8 mouse cellular contexts compared by ENCODE assay signal in the genomic region with DNA sequence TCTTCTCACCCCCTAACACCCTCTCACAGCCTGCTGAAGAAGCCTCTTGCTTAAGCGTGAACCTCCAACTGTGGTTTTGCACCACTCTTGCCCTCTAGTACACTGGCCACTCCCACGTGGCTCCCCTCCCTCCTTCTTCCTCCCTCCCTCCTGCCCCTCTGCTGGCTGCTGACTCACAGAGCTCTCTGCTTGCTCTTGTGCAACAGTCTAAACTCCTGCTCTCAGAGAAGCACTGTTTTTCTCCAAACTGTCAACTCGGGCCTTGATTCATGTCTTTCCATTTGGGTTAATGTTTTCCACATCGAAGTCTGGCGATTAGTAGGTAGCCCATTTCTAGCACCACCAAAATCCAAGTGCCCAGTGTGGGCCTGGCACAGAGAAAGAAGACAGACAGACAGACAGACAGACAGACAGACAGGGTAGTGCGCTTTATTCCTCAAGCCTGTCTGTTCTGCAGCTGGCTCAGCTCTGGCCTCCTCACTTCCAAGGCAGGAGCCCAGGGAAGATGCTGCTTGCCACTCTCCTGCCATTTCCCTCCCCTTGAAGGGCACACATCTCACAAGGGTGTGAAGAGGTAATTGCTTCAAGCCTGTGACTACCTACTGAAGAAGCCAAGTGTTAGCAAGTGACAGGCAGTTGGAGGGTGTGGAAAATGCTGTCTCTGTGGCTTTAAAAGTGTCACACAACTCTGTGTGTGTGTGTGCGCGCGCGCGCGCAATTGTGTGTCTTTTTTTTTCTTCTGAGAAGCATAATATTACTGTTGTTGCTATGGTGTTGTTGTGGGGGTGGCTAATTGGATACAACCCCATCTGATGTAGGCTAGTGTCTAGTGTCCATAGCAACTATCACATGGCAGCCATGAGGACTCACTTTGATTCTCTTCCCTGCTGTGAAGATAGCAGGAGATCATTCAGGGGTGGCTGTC.
DNase-seq lines count a peak whose midpoint lies in the region; ATAC-seq and TF ChIP-seq lines count a peak whose summit lies in the region.

No protein-coding gene starts in this region.

- ATAC-seq in intestine, embryonic 16.5 days = peak; percentile 90
- ATAC-seq in liver, embryonic 14.5 days (ENCODE audit: insufficient read depth) = peak; percentile 66; the same call in 1 of the 2 replicates

- no peaks in the 10 kb centered on the region for H3K36me3 ChIP-seq in intestine, embryonic 16.5 days (ENCODE audit: control insufficient read depth, insufficient read depth, low read length)
- H3K36me3 ChIP-seq in liver, embryonic 14.5 days (replicated peaks; ENCODE audit: control insufficient read depth, insufficient read depth, low read depth) = no peaks in the 10 kb centered on the region

- WGBS in intestine, embryonic 16.5 days = 63% methylated on average over 12 of the region's 12 CpGs
- 44% methylated on average over 12 of the region's 12 CpGs for WGBS in liver, embryonic 14.5 days (ENCODE audit: insufficient replicate concordance)

- no peak overlapping the region for H3K4me3 ChIP-seq in gastrocnemius, adult 2 months
- no peak overlapping the region for H3K4me3 ChIP-seq in intestine, embryonic 16.5 days (ENCODE audit: low read length)
- H3K4me3 ChIP-seq in liver, embryonic 14.5 days (ENCODE audit: insufficient read depth in 1 of 2, low read depth in 2 of 2, low read length in 2 of 2) = no peak overlapping the region

- intact Hi-C loops in gastrocnemius, adult 2 months (cut with DNase I) = no loop called here

- H3K27ac ChIP-seq in gastrocnemius, adult 2 months = peak overlapping the region; percentile 72
- peak overlapping the region; percentile 72 for H3K27ac ChIP-seq in intestine, embryonic 16.5 days (ENCODE audit: low read length)
- H3K27ac ChIP-seq in liver, embryonic 14.5 days = peak overlapping the region; percentile 41; the same call in 1 of the 2 replicates

- H3K27me3 ChIP-seq in intestine, embryonic 16.5 days (replicated peaks; ENCODE audit: control insufficient read depth, insufficient read depth, low read length) = no peaks in the 10 kb centered on the region
- H3K27me3 ChIP-seq in liver, embryonic 14.5 days (ENCODE audit: control insufficient read depth, insufficient read depth, low read length) = no peaks in the 10 kb centered on the region

- no peak for TF ChIP-seq EP300 in liver, embryonic 14.5 days (IDR thresholded peaks at IDR 0.05; ENCODE audit: low read depth)

- TF ChIP-seq CTCF in gastrocnemius, adult 2 months (IDR thresholded peaks at IDR 0.05) = no peak
- no peak for TF ChIP-seq CTCF in liver, embryonic 14.5 days (IDR thresholded peaks at IDR 0.05; ENCODE audit: low read depth)

- no peaks in the 10 kb centered on the region for H3K9me3 ChIP-seq in intestine, embryonic 16.5 days (ENCODE audit: control insufficient read depth, low read length)
- H3K9me3 ChIP-seq in liver, embryonic 14.5 days (ENCODE audit: control insufficient read depth, low read length) = no peaks in the 10 kb centered on the region

- DNase-seq in embryo, embryonic 10 days (ENCODE audit: low spot score) = peak; percentile 47
- DNase-seq in embryo, embryonic 9.5 days (ENCODE audit: extremely low spot score) = no peak
- peak; percentile 93 for DNase-seq in NIH3T3 (ENCODE audit: low read depth)
- peak; percentile 80 for DNase-seq in gastrocnemius, adult 2 months
- DNase-seq in liver, embryonic 14.5 days (ENCODE audit: low read depth in 3 of 3, low spot score in 3 of 3) = peak; percentile 30 to 41 (median 33)
- DNase-seq in retina, embryonic 14.5 days (ENCODE audit: low spot score) = peak; percentile 23
- DNase-seq in cerebellum, adult 8-10 months = no peak

- H3K4me2 ChIP-seq in intestine, embryonic 16.5 days (ENCODE audit: low read depth, low read length) = peak overlapping the region; percentile 20; the same call in 1 of the 2 replicates
- no peak overlapping the region for H3K4me2 ChIP-seq in liver, embryonic 14.5 days (ENCODE audit: low read depth)

- peaks cover 38% of the 10 kb centered on the region for H3K4me1 ChIP-seq in intestine, embryonic 16.5 days (ENCODE audit: control insufficient read depth, insufficient read depth, low read length)
- peaks cover 0 to 31% of the 10 kb centered on the region in 2 experiments; a peak in 2 of 4 replicates for H3K4me1 ChIP-seq in liver, embryonic 14.5 days (replicated peaks; ENCODE audit: control insufficient read depth in 2 of 2, insufficient read depth in 2 of 2, low read length in 1 of 2)

- peak overlapping the region; percentile 11; the same call in 1 of the 2 replicates for H3K9ac ChIP-seq in intestine, embryonic 16.5 days (ENCODE audit: low read depth, low read length)
- H3K9ac ChIP-seq in liver, embryonic 14.5 days (replicated peaks) = no peak overlapping the region

Comparison
In these comparisons a context has a peak if more than half of its experiments do, and no peak if none do; other contexts are left out.
1. DNase-seq: peak in embryo, embryonic 10 days (single experiment), NIH3T3 (single experiment), gastrocnemius, adult 2 months (single experiment), liver, embryonic 14.5 days (3 of 3) and retina, embryonic 14.5 days (single experiment); none in embryo, embryonic 9.5 days (single experiment) and cerebellum, adult 8-10 months (single experiment).
2. Peak in every context shown above with its lines, with median percentiles within 50 percentile points of each other: H3K27ac ChIP-seq.